Mouse (Mus musculus) embryo, embryonic 11 days (tissue): Measurements from ENCODE around the gene Atf3.

Source experiments
- DNase-seq: peaks from one replicate; pipeline ENCODE4 v3.0.0-alpha.2; 2015

Gene Atf3

DNA sequence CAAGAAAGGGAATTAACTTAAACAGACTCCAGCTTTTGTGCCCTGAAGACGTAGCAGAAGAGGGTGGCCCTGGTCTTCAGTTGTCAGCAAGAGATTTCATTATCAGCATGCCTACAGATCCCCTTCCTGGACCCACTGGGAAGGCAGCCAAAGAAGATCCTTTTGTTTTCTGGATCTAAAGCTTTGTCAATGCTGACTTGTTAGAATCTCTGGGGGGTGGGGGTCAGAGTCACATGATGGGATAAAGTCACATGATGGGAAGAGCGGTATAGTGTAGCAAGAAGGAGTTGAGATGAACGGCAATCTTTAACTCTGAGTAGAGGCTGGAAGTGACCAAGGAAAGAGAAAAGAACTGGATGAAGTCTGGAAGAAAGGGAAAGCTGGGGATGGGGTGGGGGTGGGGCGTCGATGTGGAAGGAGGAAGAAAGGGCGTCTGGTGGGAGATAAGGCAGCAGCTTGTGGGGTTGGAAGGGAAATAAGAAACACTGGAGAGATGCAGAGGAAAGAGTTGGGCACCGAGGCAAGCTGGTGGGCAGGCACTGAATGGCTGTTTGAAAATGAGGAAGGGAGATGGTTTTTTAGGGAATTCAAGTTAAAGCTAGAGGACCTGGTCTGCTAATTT is 78.9 kb downstream of the Atf3 start:
- no peak for DNase-seq

DNA sequence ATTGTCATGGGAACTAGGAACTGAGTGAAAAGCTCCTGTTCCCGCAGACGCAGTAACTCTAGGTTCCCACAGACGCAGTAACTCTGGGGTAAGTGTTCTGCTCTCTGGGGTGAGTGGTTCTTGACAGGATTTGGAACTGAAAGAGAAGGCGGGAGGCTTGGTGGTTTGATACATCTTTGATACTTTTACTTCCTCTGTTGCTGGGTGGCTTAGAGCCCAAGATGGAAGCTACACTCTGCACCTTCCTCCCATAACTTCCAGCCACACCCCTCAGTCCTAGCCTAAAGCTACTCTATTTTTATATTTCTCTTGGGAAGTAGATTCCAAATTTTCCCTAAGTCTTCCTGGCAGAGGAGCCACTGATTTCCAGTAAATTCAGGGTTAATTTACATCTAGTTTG is 79.4 kb downstream of the Atf3 start:
- DNase-seq: no peak

DNA sequence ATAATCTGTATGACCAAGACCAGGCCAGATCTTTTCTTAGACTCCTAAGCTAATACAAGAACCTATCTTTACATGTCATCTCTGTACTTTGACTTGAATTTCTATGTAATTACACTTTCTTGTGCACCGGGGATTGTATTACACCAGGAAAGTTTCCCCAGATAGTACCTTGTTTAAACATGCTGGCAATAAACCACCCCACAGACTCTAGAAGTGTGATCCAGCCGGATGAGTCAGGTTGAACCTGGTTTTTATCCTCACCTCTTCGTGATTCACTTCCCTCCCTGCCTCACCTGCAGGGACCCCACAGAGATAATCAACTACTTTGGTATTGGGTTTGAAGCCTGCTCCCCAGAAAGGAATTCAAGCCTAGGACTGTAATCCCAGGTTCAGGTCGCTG is 82.4 kb downstream of the Atf3 start:
- DNase-seq: no peak

DNA sequence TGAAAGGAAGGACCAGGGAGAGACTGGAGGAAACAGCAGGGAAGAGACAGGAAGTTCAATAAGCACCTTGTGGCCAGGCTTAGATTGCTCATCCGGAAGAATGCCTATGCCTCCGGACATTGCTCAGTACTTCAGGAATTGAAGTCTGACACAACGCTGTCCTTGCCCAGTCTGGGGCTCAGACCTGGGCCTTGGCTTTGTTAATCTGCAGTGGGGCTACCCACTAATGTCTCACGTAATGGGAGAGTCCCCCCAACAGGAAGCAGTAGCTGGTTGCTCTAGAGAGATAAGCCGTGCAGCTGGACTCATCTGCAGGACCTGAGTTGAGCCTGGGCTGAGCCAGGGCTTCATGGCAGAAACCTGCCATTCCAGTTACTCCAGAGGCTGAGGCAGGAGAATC is 84.9 kb downstream of the Atf3 start:
- no peak for DNase-seq

DNA sequence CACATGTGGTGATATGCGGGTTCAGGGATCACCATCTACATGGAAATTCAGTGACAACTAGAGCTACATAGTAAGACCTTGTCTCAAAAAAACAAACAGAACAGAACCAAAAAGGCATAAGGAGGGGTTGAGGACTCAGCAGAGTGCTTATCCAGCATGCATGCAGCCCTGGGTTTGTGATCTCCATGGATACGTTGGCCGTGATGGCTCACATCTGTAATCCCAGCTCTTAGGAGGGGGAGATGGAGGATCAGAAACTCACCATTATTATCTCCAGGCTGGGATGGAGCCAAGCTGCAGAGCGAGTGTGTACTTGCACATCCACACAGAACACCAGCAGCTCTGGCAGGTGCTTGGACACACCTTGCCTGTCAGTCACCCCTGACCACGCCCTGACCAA is 85.6 kb downstream of the Atf3 start:
- no peak for DNase-seq

DNA sequence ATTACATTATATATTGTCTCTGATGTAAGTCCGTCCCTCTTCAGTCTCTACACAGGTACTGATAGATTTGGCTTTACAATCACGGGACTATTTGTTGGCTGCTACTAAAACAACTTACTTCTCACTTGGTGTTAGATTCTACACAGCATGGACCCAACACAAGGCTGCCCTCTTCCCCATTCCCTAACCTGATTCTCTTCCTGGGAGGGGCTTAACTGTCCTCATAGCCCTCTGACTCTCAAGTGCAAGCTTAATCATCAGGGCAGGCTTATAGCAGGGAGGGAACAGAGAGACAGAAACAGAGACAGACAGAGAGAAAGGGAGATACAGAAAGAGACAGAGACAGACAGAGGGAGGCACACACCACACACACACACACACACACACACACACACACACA is 86.1 kb downstream of the Atf3 start:
- DNase-seq: no peak

DNA sequence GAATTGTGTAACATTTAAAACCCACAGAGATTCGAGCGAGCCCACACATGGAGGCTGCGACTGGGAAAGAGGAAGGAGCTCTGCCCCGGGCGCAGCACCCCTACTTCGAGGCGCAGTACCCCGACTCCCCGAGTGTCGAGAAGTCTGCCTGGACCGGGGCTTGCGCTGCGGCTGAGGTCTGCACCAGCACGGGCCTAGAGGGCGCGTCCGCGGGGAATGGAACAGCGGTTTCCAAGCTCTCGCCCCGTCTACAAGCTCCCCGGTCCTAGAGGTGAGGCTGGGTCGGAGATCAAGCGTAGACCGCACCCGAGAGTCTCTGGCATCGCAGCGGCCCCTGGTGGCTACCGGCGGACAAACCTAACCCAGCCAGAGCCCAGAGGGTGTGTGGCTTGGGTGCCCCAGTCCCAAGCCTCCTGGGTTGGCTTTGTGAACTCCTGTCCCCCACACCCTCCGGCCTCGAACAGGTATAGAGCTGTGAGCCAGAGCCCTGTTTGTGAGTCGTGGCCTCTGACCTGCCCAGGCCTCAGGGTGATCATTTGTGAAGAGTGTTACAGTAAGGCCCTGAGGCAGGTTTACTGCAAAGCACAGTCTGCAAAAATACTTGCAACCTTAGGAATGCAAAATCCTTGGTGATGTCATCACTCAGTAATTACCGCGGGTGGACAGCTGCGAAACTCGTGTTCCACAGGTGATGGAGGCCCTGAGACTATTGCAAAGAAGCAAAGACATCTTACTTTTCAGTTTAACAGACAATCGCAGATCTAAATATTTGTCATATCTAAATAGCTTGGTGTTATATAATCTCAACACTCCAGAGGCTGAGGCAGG is 91.8 kb downstream of the Atf3 start:
- peak; percentile 81 for DNase-seq

DNA sequence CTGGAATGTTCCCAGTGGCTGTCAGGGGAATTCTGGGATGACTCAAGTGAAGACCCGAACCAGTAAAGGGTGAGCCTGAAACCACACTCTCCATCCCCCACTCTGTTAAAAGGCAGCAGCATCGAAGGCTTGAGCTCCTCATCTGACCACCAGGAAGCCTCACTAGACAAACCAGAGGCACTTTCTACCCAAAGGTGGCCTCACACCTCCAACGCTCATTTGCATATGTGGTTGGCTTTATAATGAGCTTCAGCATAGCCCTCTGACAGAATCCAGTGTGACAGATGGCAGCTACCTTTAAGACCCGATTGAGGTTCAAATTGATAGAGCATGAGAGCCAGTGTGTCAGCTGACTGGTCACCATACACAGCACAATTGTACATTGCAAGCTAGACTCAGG is 93.6 kb downstream of the Atf3 start:
- no peak for DNase-seq

DNA sequence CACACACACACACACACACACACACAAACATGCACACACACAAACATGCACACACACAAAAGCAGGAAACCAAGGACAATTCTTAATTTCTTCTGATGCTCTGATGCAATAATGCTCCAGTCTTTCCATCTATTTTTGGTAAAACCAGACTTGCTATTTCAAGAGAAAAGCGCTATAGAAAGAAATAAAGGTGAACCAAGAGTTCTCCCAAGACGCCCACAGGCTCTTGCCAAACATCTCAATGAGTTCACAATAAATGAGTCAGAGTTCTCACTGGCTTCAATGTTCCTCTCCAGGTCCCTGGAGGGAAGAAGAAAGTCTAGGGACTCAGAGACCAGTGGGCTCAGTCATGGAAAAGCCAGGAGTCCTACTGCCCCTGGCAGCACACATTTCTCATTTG is 94.1 kb downstream of the Atf3 start:
- DNase-seq: no peak

DNA sequence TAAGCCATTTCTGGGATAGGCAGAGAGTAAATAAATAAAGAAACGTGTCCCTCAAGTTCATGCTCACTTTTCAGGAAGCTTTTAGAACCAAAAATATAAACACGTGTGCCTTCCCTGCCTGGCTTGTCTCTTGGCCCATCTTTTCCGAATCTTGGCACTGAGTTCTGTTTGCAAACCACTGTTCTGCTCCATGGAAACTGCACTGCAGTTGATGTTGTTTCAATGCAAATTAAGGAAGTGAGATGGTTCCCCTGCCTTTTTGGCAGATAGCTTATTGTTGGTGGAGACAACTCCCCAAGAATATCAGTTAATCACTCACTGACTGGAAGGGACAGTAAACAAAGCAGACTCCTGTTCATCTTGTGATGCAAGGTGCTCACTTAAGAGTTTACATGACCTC is 95.1 kb downstream of the Atf3 start:
- no peak for DNase-seq
